ENCODE assay signal across 17 mouse cellular contexts in genomic region chr15:62284606-62285531, GRCm38 (mm10).
DNase-seq lines count a peak whose midpoint lies in the region; ATAC-seq and TF ChIP-seq lines count a peak whose summit lies in the region.
"Had no signal": no experiment of that assay in that cellular context is flagged by ENCODE, and none has a peak within 500 bp of the region (broad histone marks: within the 10 kb centered on the region; RNA-seq: fewer than 3 reads in every experiment).

No protein-coding gene starts in this region.

- no peaks in the 10 kb centered on the region for H3K9me3 ChIP-seq in forebrain, embryonic 11.5 days (ENCODE audit: control insufficient read depth, low read length)
- no peaks in the 10 kb centered on the region for H3K9me3 ChIP-seq in forebrain, embryonic 10.5 days
- H3K9me3 ChIP-seq in lung, embryonic 14.5 days (ENCODE audit: low read depth, low read length) = no peaks in the 10 kb centered on the region
- no peaks in the 10 kb centered on the region for H3K9me3 ChIP-seq in forebrain, embryonic 13.5 days (replicated peaks)
- H3K9me3 ChIP-seq in midbrain, embryonic 14.5 days (ENCODE audit: control insufficient read depth, low read length) = no peaks in the 10 kb centered on the region
- no peaks in the 10 kb centered on the region for H3K9me3 ChIP-seq in embryonic facial prominence, embryonic 10.5 days
- H3K9me3 ChIP-seq: heart, embryonic 13.5 days had no signal

- TF ChIP-seq POLR2A in lung, adult 2 months (IDR thresholded peaks at IDR 0.05; ENCODE audit: borderline replicate concordance, extremely low read depth, low read depth, low read length) = no peak

- H3K4me3 ChIP-seq in forebrain, embryonic 11.5 days (ENCODE audit: low read depth, low read length) = no peak overlapping the region
- no peak overlapping the region for H3K4me3 ChIP-seq in forebrain, embryonic 10.5 days
- H3K4me3 ChIP-seq in lung, embryonic 14.5 days (ENCODE audit: low read depth, low read length) = no peak overlapping the region
- H3K4me3 ChIP-seq in lung, adult 2 months (replicated peaks; ENCODE audit: extremely low read depth, low read depth, low read length) = no peak overlapping the region
- H3K4me3 ChIP-seq in forebrain, embryonic 13.5 days = no peak overlapping the region
- no peak overlapping the region for H3K4me3 ChIP-seq in midbrain, embryonic 14.5 days (replicated peaks; ENCODE audit: low read depth, low read length)
- H3K4me3 ChIP-seq in embryonic facial prominence, embryonic 10.5 days = no peak overlapping the region
- H3K4me3 ChIP-seq: erythroblast, embryonic 14.5 days; heart, embryonic 13.5 days had no signal

- 87% methylated on average over 7 of the region's 7 CpGs for WGBS in forebrain, embryonic 11.5 days
- 94% methylated on average over 7 of the region's 7 CpGs for WGBS in forebrain, embryonic 10.5 days
- WGBS in lung, embryonic 14.5 days = 86% methylated on average over 7 of the region's 7 CpGs
- 94% methylated on average over 7 of the region's 7 CpGs for WGBS in lung, adult 2 months
- 70% methylated on average over 7 of the region's 7 CpGs for WGBS in forebrain, embryonic 13.5 days
- WGBS in midbrain, embryonic 14.5 days = 85% methylated on average over 7 of the region's 7 CpGs
- 93% methylated on average over 7 of the region's 7 CpGs for WGBS in embryonic facial prominence, embryonic 10.5 days

- H3K27me3 ChIP-seq in forebrain, embryonic 11.5 days (ENCODE audit: control insufficient read depth, insufficient read depth, low read length) = no peaks in the 10 kb centered on the region
- H3K27me3 ChIP-seq in forebrain, embryonic 10.5 days (ENCODE audit: poor library complexity, severe bottlenecking) = no peaks in the 10 kb centered on the region
- H3K27me3 ChIP-seq in lung, embryonic 14.5 days (ENCODE audit: insufficient read depth, low read length) = no peaks in the 10 kb centered on the region
- no peaks in the 10 kb centered on the region for H3K27me3 ChIP-seq in forebrain, embryonic 13.5 days
- no peaks in the 10 kb centered on the region for H3K27me3 ChIP-seq in midbrain, embryonic 14.5 days (ENCODE audit: control insufficient read depth, insufficient read depth, low read length)
- no peaks in the 10 kb centered on the region for H3K27me3 ChIP-seq in embryonic facial prominence, embryonic 10.5 days (replicated peaks; ENCODE audit: low read depth, poor library complexity, severe bottlenecking)
- H3K27me3 ChIP-seq: heart, embryonic 13.5 days; Patski had no signal

- ATAC-seq in forebrain, embryonic 11.5 days (replicated peaks; ENCODE audit: low FRiP score) = peak; percentile 83
- ATAC-seq in lung, embryonic 14.5 days (ENCODE audit: insufficient read depth) = no peak
- ATAC-seq in forebrain, embryonic 13.5 days = peak; percentile 92
- ATAC-seq in midbrain, embryonic 14.5 days (ENCODE audit: low FRiP score, low TSS enrichment) = peak; percentile 50; the same call in 1 of the 2 replicates
- ATAC-seq: Patski had no signal

- no peak overlapping the region for H3K27ac ChIP-seq in forebrain, embryonic 11.5 days (ENCODE audit: low read depth, low read length)
- no peak overlapping the region for H3K27ac ChIP-seq in forebrain, embryonic 10.5 days
- peak overlapping the region; percentile 28; the same call in 1 of the 2 replicates for H3K27ac ChIP-seq in lung, embryonic 14.5 days (ENCODE audit: low read depth)
- H3K27ac ChIP-seq in forebrain, embryonic 13.5 days = peak overlapping the region; percentile 57
- H3K27ac ChIP-seq in midbrain, embryonic 14.5 days (replicated peaks; ENCODE audit: low read depth, low read length) = no peak overlapping the region
- H3K27ac ChIP-seq in embryonic facial prominence, embryonic 10.5 days (replicated peaks) = no peak overlapping the region
- H3K27ac ChIP-seq: heart, embryonic 13.5 days had no signal

- H3K4me2 ChIP-seq in forebrain, embryonic 11.5 days (ENCODE audit: low read depth, low read length, severe bottlenecking) = no peak overlapping the region
- H3K4me2 ChIP-seq in lung, embryonic 14.5 days = no peak overlapping the region
- H3K4me2 ChIP-seq in forebrain, embryonic 13.5 days = no peak overlapping the region; the same call in 1 of the 2 replicates
- no peak overlapping the region for H3K4me2 ChIP-seq in midbrain, embryonic 14.5 days (ENCODE audit: low read length)
- H3K4me2 ChIP-seq: heart, embryonic 13.5 days had no signal

- no peaks in the 10 kb centered on the region for H3K4me1 ChIP-seq in forebrain, embryonic 11.5 days (replicated peaks; ENCODE audit: control insufficient read depth, insufficient read depth, low read length)
- peaks cover 22% of the 10 kb centered on the region for H3K4me1 ChIP-seq in forebrain, embryonic 10.5 days
- H3K4me1 ChIP-seq in lung, embryonic 14.5 days (ENCODE audit: insufficient read depth) = peaks cover 6% of the 10 kb centered on the region; the same call in 1 of the 2 replicates
- peaks cover 2% of the 10 kb centered on the region for H3K4me1 ChIP-seq in lung, adult 2 months (ENCODE audit: control insufficient read depth, insufficient read depth, low read length)
- H3K4me1 ChIP-seq in forebrain, embryonic 13.5 days = peaks cover 27% of the 10 kb centered on the region
- 0 out of 2 replicates have a peak, but pooled peaks cover 6% of the 10 kb centered on the region for H3K4me1 ChIP-seq in midbrain, embryonic 14.5 days (ENCODE audit: control insufficient read depth, insufficient read depth, low read length)
- H3K4me1 ChIP-seq in embryonic facial prominence, embryonic 10.5 days = peaks cover 14% of the 10 kb centered on the region

- H3K36me3 ChIP-seq in forebrain, embryonic 11.5 days (ENCODE audit: control insufficient read depth, insufficient read depth, low read length) = no peaks in the 10 kb centered on the region
- no peaks in the 10 kb centered on the region for H3K36me3 ChIP-seq in forebrain, embryonic 10.5 days (replicated peaks)
- H3K36me3 ChIP-seq in lung, embryonic 14.5 days (ENCODE audit: insufficient read depth) = no peaks in the 10 kb centered on the region
- H3K36me3 ChIP-seq in forebrain, embryonic 13.5 days (ENCODE audit: poor library complexity, severe bottlenecking) = no peaks in the 10 kb centered on the region
- H3K36me3 ChIP-seq in midbrain, embryonic 14.5 days (ENCODE audit: control insufficient read depth, insufficient read depth, low read length) = no peaks in the 10 kb centered on the region
- no peaks in the 10 kb centered on the region for H3K36me3 ChIP-seq in embryonic facial prominence, embryonic 10.5 days (replicated peaks)
- H3K36me3 ChIP-seq: heart, embryonic 13.5 days had no signal

- no peak for DNase-seq in forebrain, embryonic 11.5 days (ENCODE audit: low spot score)
- no peak for DNase-seq in forebrain, embryonic 10.5 days (ENCODE audit: extremely low spot score, low spot score)
- DNase-seq in lung, embryonic 14.5 days = no peak
- no peak for DNase-seq in lung, adult 2 months
- DNase-seq in midbrain, embryonic 14.5 days = peak; percentile 65
- DNase-seq in adrenal gland, postnatal 36 days = no peak
- no peak for DNase-seq in embryonic facial prominence, embryonic 10.5 days (ENCODE audit: low spot score)
- DNase-seq: adrenal gland, postnatal 10 days; cerebellum, adult 18-20 months; liver; lung, postnatal 14 days; retina, postnatal 1 day; right cerebral cortex, postnatal 4 days had no signal

- TF ChIP-seq CTCF in lung, embryonic 14.5 days (IDR thresholded peaks at IDR 0.05; ENCODE audit: low read depth) = no peak
- TF ChIP-seq CTCF in lung, adult 2 months (IDR thresholded peaks at IDR 0.05; ENCODE audit: insufficient read depth, low read length) = no peak

- H3K9ac ChIP-seq in forebrain, embryonic 11.5 days (ENCODE audit: low read length) = no peak overlapping the region
- H3K9ac ChIP-seq in lung, embryonic 14.5 days = no peak overlapping the region
- no peak overlapping the region for H3K9ac ChIP-seq in forebrain, embryonic 13.5 days
- no peak overlapping the region for H3K9ac ChIP-seq in midbrain, embryonic 14.5 days (replicated peaks; ENCODE audit: low read length)
- H3K9ac ChIP-seq: heart, embryonic 13.5 days had no signal

Comparison
In these comparisons a context has a peak if more than half of its experiments do, and no peak if none do; other contexts are left out.
1. H3K27ac ChIP-seq: peak in lung, embryonic 14.5 days (single experiment) and forebrain, embryonic 13.5 days (single experiment); none in forebrain, embryonic 11.5 days (single experiment), forebrain, embryonic 10.5 days (single experiment), midbrain, embryonic 14.5 days (single experiment) and embryonic facial prominence, embryonic 10.5 days (single experiment).